Comparison of ENCODE assay signal across 20 mouse cellular contexts in the genomic region with DNA sequence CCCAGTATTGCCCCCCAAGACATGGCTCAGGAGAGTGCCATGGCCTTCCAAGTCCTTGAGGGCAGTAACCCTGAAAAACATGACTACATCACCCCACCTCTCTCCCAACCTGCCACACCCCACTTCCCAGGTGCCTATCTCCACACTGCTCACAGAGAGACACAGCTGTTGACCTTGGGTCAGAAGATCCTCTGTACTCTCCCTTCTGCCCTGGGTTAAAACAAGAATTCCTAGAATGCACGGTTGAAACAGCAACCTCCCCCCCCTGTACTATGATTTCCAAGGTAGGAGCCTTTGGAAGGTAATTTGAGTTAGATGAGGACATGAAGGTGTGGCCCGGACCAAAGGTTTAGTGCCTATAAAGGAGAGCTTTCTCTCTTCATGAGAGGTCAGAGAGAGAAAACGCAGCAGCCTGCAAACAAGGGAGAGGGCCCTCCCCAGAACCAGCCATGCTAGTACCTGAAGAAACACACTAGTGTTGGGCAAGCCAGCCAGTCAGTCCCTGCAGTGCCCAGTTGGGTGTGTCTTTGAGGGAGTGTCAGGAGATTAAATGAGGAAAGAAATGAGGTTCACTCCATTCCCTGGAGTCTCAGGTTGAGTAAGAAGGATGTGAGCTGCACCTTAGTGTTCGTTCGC. TPM values are rescaled to one million over a fixed set of nuclear protein-coding genes. Genes with fewer than 3 reads are reported as not detected.
DNase-seq lines count a peak whose midpoint lies in the region; ATAC-seq and TF ChIP-seq lines count a peak whose summit lies in the region.
"Had no signal": no experiment of that assay in that cellular context is flagged by ENCODE, and none has a peak within 500 bp of the region (broad histone marks: within the 10 kb centered on the region; RNA-seq: fewer than 3 reads in every experiment).

No protein-coding gene starts in this region.

- H3K27me3 ChIP-seq in ES-Bruce4 (ENCODE audit: control insufficient read depth, insufficient read depth, low read length, poor library complexity, severe bottlenecking), result no peaks in the 10 kb centered on the region
- H3K27me3 ChIP-seq in intestine, embryonic 16.5 days (replicated peaks; ENCODE audit: control insufficient read depth, insufficient read depth, low read length), result no peaks in the 10 kb centered on the region
- no peaks in the 10 kb centered on the region for H3K27me3 ChIP-seq in stomach, postnatal 0 days (ENCODE audit: control insufficient read depth, insufficient read depth, low read length)
- H3K27me3 ChIP-seq in midbrain, embryonic 15.5 days (replicated peaks), result no peaks in the 10 kb centered on the region
- H3K27me3 ChIP-seq: forebrain, embryonic 15.5 days; heart, embryonic 12.5 days; hindbrain, embryonic 15.5 days; Patski had no signal

- no peak overlapping the region for H3K9ac ChIP-seq in ES-Bruce4 (ENCODE audit: low read depth, poor library complexity, severe bottlenecking)
- no peak overlapping the region for H3K9ac ChIP-seq in intestine, embryonic 16.5 days (ENCODE audit: low read depth, low read length)
- H3K9ac ChIP-seq in stomach, postnatal 0 days (ENCODE audit: low read length), result no peak overlapping the region
- H3K9ac ChIP-seq in midbrain, embryonic 15.5 days, result no peak overlapping the region
- H3K9ac ChIP-seq: forebrain, embryonic 15.5 days; heart, embryonic 12.5 days; hindbrain, embryonic 15.5 days had no signal

- no peaks in the 10 kb centered on the region for H3K9me3 ChIP-seq in ES-Bruce4 (replicated peaks; ENCODE audit: control insufficient read depth, insufficient read depth, low read length, poor library complexity, severe bottlenecking)
- no peaks in the 10 kb centered on the region for H3K9me3 ChIP-seq in intestine, embryonic 16.5 days (ENCODE audit: control insufficient read depth, low read length)
- H3K9me3 ChIP-seq in stomach, postnatal 0 days (ENCODE audit: control insufficient read depth, low read length), result no peaks in the 10 kb centered on the region
- no peaks in the 10 kb centered on the region for H3K9me3 ChIP-seq in midbrain, embryonic 15.5 days
- H3K9me3 ChIP-seq: embryonic facial prominence, embryonic 10.5 days; forebrain, embryonic 10.5 days; forebrain, embryonic 15.5 days; heart, embryonic 12.5 days; hindbrain, embryonic 15.5 days had no signal

- 53% methylated on average over 5 of the region's 5 CpGs for WGBS in intestine, embryonic 16.5 days
- 63% methylated on average over 5 of the region's 5 CpGs for WGBS in stomach, postnatal 0 days
- 88% methylated on average over 5 of the region's 5 CpGs for WGBS in midbrain, embryonic 15.5 days

- H3K36me3 ChIP-seq in ES-Bruce4 (ENCODE audit: control insufficient read depth, insufficient read depth, low read length, poor library complexity, severe bottlenecking), result no peaks in the 10 kb centered on the region
- no peaks in the 10 kb centered on the region for H3K36me3 ChIP-seq in intestine, embryonic 16.5 days (ENCODE audit: control insufficient read depth, insufficient read depth, low read length)
- H3K36me3 ChIP-seq in stomach, postnatal 0 days (ENCODE audit: control insufficient read depth, insufficient read depth, low read length), result peaks cover 11% of the 10 kb centered on the region
- H3K36me3 ChIP-seq in midbrain, embryonic 15.5 days (replicated peaks), result 0 out of 2 replicates have a peak, but pooled peaks cover 8% of the 10 kb centered on the region
- H3K36me3 ChIP-seq: forebrain, embryonic 15.5 days; hindbrain, embryonic 15.5 days had no signal

- no peak for TF ChIP-seq CTCF in ES-Bruce4 (IDR thresholded peaks at IDR 0.05; ENCODE audit: low read depth, low read length)
- no peak for TF ChIP-seq CTCF in stomach, postnatal 0 days (IDR thresholded peaks at IDR 0.05; ENCODE audit: low read depth)

- H3K27ac ChIP-seq in ES-Bruce4 (ENCODE audit: insufficient read depth, low read length), result peak overlapping the region; percentile 63
- H3K27ac ChIP-seq in intestine, embryonic 16.5 days (ENCODE audit: low read length), result peak overlapping the region; percentile 72
- no peak overlapping the region for H3K27ac ChIP-seq in stomach, postnatal 0 days (replicated peaks)
- H3K27ac ChIP-seq in midbrain, embryonic 15.5 days, result no peak overlapping the region
- H3K27ac ChIP-seq: embryonic facial prominence, embryonic 10.5 days; forebrain, embryonic 15.5 days; heart, adult 2 months; hindbrain, embryonic 15.5 days had no signal

- TF ChIP-seq POLR2A in ES-Bruce4 (IDR thresholded peaks at IDR 0.05; ENCODE audit: insufficient read depth, low read length), result no peak

- ATAC-seq in intestine, embryonic 16.5 days, result peak; percentile 68
- peak; percentile 48 for ATAC-seq in stomach, postnatal 0 days (ENCODE audit: low FRiP score, low TSS enrichment)
- no peak for ATAC-seq in midbrain, embryonic 15.5 days (replicated peaks)
- ATAC-seq in activated CD4-positive, CD25-positive, alpha-beta regulatory T cell, adult 4 months, result no peak
- ATAC-seq in erythroid progenitor cell, adult 5-6 weeks (replicated peaks; ENCODE audit: low FRiP score, poor library complexity, severe bottlenecking), result no peak
- ATAC-seq: forebrain, embryonic 15.5 days; inflammation-experienced regulatory T-cells, adult 6 months; Patski had no signal

- peak; percentile 90 for DNase-seq in R1 (ENCODE audit: low read depth, low spot score)
- peak; percentile 45 for DNase-seq in stomach, postnatal 0 days (ENCODE audit: low spot score)
- DNase-seq: adrenal gland, postnatal 10 days; cerebellum, adult 11-12 months; cerebellum, adult 9-11 months; gastrocnemius, postnatal 10 days; heart, adult 2 months; kidney, adult 8-10 months had no signal

- H3K4me3 ChIP-seq in ES-Bruce4 (ENCODE audit: low read depth, low read length), result no peak overlapping the region
- H3K4me3 ChIP-seq in intestine, embryonic 16.5 days (ENCODE audit: low read length), result no peak overlapping the region
- H3K4me3 ChIP-seq in stomach, postnatal 0 days (ENCODE audit: low read depth, low read length), result no peak overlapping the region
- no peak overlapping the region for H3K4me3 ChIP-seq in midbrain, embryonic 15.5 days
- H3K4me3 ChIP-seq: embryonic facial prominence, embryonic 10.5 days; forebrain, embryonic 10.5 days; forebrain, embryonic 15.5 days; heart, adult 2 months; heart, embryonic 12.5 days; hindbrain, embryonic 15.5 days had no signal

- 0 out of 2 replicates have a peak, but pooled peaks have one; percentile 49 for TF ChIP-seq EP300 in ES-Bruce4 (IDR thresholded peaks at IDR 0.05; ENCODE audit: insufficient read depth, low read depth, low read length)
- no peak for TF ChIP-seq EP300 in stomach, postnatal 0 days (optimal IDR thresholded peaks at IDR 0.05)

- 0 out of 2 replicates have a peak overlapping the region, but pooled peaks have one; percentile 9 for H3K4me2 ChIP-seq in intestine, embryonic 16.5 days (ENCODE audit: low read depth, low read length)
- H3K4me2 ChIP-seq in stomach, postnatal 0 days (replicated peaks; ENCODE audit: low read depth), result no peak overlapping the region
- no peak overlapping the region for H3K4me2 ChIP-seq in midbrain, embryonic 15.5 days
- H3K4me2 ChIP-seq: forebrain, embryonic 15.5 days; heart, embryonic 12.5 days; hindbrain, embryonic 15.5 days had no signal

- peaks cover 23% of the 10 kb centered on the region for H3K4me1 ChIP-seq in ES-Bruce4 (ENCODE audit: control insufficient read depth, insufficient read depth, low read length)
- H3K4me1 ChIP-seq in intestine, embryonic 16.5 days (ENCODE audit: control insufficient read depth, insufficient read depth, low read length), result peaks cover 24% of the 10 kb centered on the region
- no peaks in the 10 kb centered on the region for H3K4me1 ChIP-seq in stomach, postnatal 0 days (replicated peaks; ENCODE audit: control insufficient read depth, insufficient read depth)
- peaks cover 16% of the 10 kb centered on the region for H3K4me1 ChIP-seq in midbrain, embryonic 15.5 days

RNA-seq across cellular contexts. Expression of a gene that starts 13.1 kb away (rescaled TPM):
- 22.0 and 23.2 TPM in 2 replicates for polyA plus RNA-seq in ES-Bruce4 (2011; ENCODE audit: insufficient read depth, insufficient read length, low read depth, missing spikeins)
- polyA plus RNA-seq in intestine, embryonic 16.5 days (2015; fragmentation: Nextera tagmentation; extraction: Ambion mirVana), result 16.9 and 17.3 TPM in 2 replicates
- 35.3 and 39.2 TPM in 2 replicates for polyA plus RNA-seq in stomach, postnatal 0 days (2015; fragmentation: Nextera tagmentation; extraction: Ambion mirVana)
- 15.6 and 16.4 TPM in 2 replicates for polyA plus RNA-seq in midbrain, embryonic 15.5 days (2015; fragmentation: Nextera tagmentation; extraction: Ambion mirVana)
- polyA plus RNA-seq in activated CD4-positive, CD25-positive, alpha-beta regulatory T cell, adult 4 months (2017; shearing (Covaris generic)), result 1 to 10 TPM; 2.3 to 4.5 TPM
- not detected in 2 replicates for total RNA-seq in erythroid progenitor cell, adult 5-6 weeks (2015; ENCODE audit: low replicate concordance)
- total RNA-seq in erythroid progenitor cell, adult 5-6 weeks (2017; ENCODE audit: low replicate concordance), result not detected in 2 replicates

RNA-seq across cellular contexts. Expression of a gene that starts 22.1 kb away (rescaled TPM):
- 2.4 and 2.5 TPM in 2 replicates for polyA plus RNA-seq in ES-Bruce4 (2011; ENCODE audit: insufficient read depth, insufficient read length, low read depth, missing spikeins)
- 0.31 and 0.43 TPM in 2 replicates for polyA plus RNA-seq in intestine, embryonic 16.5 days (2015; fragmentation: Nextera tagmentation; extraction: Ambion mirVana)
- 0.18 TPM in 2 replicates for polyA plus RNA-seq in stomach, postnatal 0 days (2015; fragmentation: Nextera tagmentation; extraction: Ambion mirVana)
- polyA plus RNA-seq in midbrain, embryonic 15.5 days (2015; fragmentation: Nextera tagmentation; extraction: Ambion mirVana), result 0.94 and 1.0 TPM in 2 replicates
- under 1 TPM in 1 of 2 experiments, not detected in 1; 0.52 TPM for polyA plus RNA-seq in activated CD4-positive, CD25-positive, alpha-beta regulatory T cell, adult 4 months (2017; shearing (Covaris generic))
- total RNA-seq in erythroid progenitor cell, adult 5-6 weeks (2015; ENCODE audit: low replicate concordance), result 0.36 TPM in 1 of 2 replicates, not detected in the other
- not detected in 2 replicates for total RNA-seq in erythroid progenitor cell, adult 5-6 weeks (2017; ENCODE audit: low replicate concordance)

RNA-seq across cellular contexts. Expression of a gene that starts 27.6 kb away (rescaled TPM):
- 37.0 and 40.0 TPM in 2 replicates for polyA plus RNA-seq in ES-Bruce4 (2011; ENCODE audit: insufficient read depth, insufficient read length, low read depth, missing spikeins)
- 13.7 and 14.9 TPM in 2 replicates for polyA plus RNA-seq in intestine, embryonic 16.5 days (2015; fragmentation: Nextera tagmentation; extraction: Ambion mirVana)
- polyA plus RNA-seq in stomach, postnatal 0 days (2015; fragmentation: Nextera tagmentation; extraction: Ambion mirVana), result 55.0 and 61.3 TPM in 2 replicates
- polyA plus RNA-seq in midbrain, embryonic 15.5 days (2015; fragmentation: Nextera tagmentation; extraction: Ambion mirVana), result 3.0 and 3.6 TPM in 2 replicates
- 10 to 100 TPM; 13.0 to 14.8 TPM for polyA plus RNA-seq in activated CD4-positive, CD25-positive, alpha-beta regulatory T cell, adult 4 months (2017; shearing (Covaris generic))
- 1.8 TPM in 1 of 2 replicates, not detected in the other for total RNA-seq in erythroid progenitor cell, adult 5-6 weeks (2015; ENCODE audit: low replicate concordance)
- total RNA-seq in erythroid progenitor cell, adult 5-6 weeks (2017; ENCODE audit: low replicate concordance), result 1.9 TPM in 1 of 2 replicates, not detected in the other

Comparison
In these comparisons a context has a peak if more than half of its experiments do, and no peak if none do; other contexts are left out.
1. H3K27ac ChIP-seq: peak in ES-Bruce4 (single experiment) and intestine, embryonic 16.5 days (single experiment); none in stomach, postnatal 0 days (single experiment) and midbrain, embryonic 15.5 days (single experiment).
2. ATAC-seq: peak in intestine, embryonic 16.5 days (single experiment) and stomach, postnatal 0 days (single experiment); none in midbrain, embryonic 15.5 days (single experiment), activated CD4-positive, CD25-positive, alpha-beta regulatory T cell, adult 4 months (single experiment) and erythroid progenitor cell, adult 5-6 weeks (single experiment).